Mouse (Mus musculus): Measurements from ENCODE around the gene Unc13b. TPM values are rescaled to one million over a fixed set of nuclear protein-coding genes. Genes with fewer than 3 reads are reported as not detected.
A peak's percentile ranks its signal among the peaks of the same experiment; 100 is the strongest.

Gene Unc13b
- polyA plus RNA-seq, 1 experiment from 2014 or later = 23.0 TPM

DNA sequence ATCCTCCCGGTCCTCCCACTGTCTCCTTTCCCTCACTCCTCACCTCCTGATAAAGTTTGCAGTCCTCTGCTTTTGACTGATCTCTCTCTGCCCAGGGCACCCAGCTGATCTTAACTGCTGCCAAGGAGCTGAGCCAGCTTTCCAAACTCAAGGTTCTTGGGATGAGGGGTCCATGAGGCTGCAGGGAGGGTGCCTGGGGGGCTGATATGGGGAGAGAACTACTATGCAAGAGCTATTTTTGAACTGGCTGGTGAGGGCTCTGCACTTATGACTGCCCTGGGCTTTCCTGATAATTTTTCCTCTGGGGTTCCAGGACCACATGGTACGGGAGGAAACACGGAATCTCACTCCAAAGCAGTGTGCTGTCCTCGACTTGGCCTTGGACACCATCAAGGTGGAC, 199.8 kb downstream of the Unc13b start:
- H3K27ac ChIP-seq (ENCODE audit: low read depth, low read length) = no peak overlapping the region
- H3K36me3 ChIP-seq (ENCODE audit: control insufficient read depth, insufficient read depth, low read length) = no peaks in the 10 kb centered on the region; the same call in 1 of the 2 replicates
- no peaks in the 10 kb centered on the region for H3K27me3 ChIP-seq (ENCODE audit: control insufficient read depth, insufficient read depth, low read length)
- H3K9ac ChIP-seq (ENCODE audit: low read length) = no peak overlapping the region
- 88% methylated on average over 4 of the region's 4 CpGs for WGBS
- 0 out of 2 replicates have a peak, but pooled peaks cover 2% of the 10 kb centered on the region for H3K4me1 ChIP-seq (replicated peaks; ENCODE audit: control insufficient read depth, insufficient read depth, low read length)
- no peak for ATAC-seq (replicated peaks; ENCODE audit: low FRiP score)
- no peak overlapping the region for H3K4me3 ChIP-seq (ENCODE audit: low read depth, low read length)
- no peak for DNase-seq (ENCODE audit: low spot score)
- no peak overlapping the region for H3K4me2 ChIP-seq (ENCODE audit: low read depth, low read length, severe bottlenecking)
- no peaks in the 10 kb centered on the region for H3K9me3 ChIP-seq (ENCODE audit: control insufficient read depth, low read length)

DNA sequence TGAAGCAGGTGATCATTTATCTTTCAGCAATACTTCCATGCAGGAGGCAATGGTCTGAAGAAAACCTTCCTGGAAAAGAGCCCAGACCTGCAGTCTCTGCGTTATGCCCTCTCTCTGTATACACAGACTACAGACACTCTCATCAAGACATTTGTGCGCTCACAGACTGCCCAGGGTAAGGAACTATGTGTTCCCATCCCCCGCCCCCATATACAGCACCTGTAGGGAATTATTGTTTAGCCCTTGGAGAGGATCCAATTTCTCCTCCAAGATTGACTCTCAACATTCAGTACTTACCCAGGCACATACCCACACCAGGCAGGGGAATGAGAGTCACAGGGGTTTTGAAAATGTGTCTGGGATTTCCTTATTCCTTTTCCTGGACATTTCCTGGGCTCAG, 200.7 kb downstream of the Unc13b start:
- Histone ChIP-seq H3K4me3 (ENCODE audit: low read depth, low read length) (no peak overlapping the region), H3K9me3 (ENCODE audit: control insufficient read depth, low read length) (no peaks in the 10 kb centered on the region), H3K4me2 (ENCODE audit: low read depth, low read length, severe bottlenecking) (no peak overlapping the region), H3K4me1 (replicated peaks; ENCODE audit: control insufficient read depth, insufficient read depth, low read length) (0 out of 2 replicates have a peak, but pooled peaks cover 2% of the 10 kb centered on the region), H3K36me3 (ENCODE audit: control insufficient read depth, insufficient read depth, low read length) (no peaks in the 10 kb centered on the region; the same call in 1 of the 2 replicates), H3K27ac (ENCODE audit: low read depth, low read length) (no peak overlapping the region), H3K27me3 (ENCODE audit: control insufficient read depth, insufficient read depth, low read length) (no peaks in the 10 kb centered on the region), H3K9ac (ENCODE audit: low read length) (no peak overlapping the region)
- ATAC-seq (replicated peaks; ENCODE audit: low FRiP score) (no peak), DNase-seq (ENCODE audit: low spot score) (peak; percentile 26)
- 83% methylated on average over 3 of the region's 3 CpGs for WGBS

GRCm38 (mm10) chr4:43260096-43260495, 201.3 kb downstream of the Unc13b start:
- H3K9me3 ChIP-seq (ENCODE audit: control insufficient read depth, low read length) = no peaks in the 10 kb centered on the region
- no peaks in the 10 kb centered on the region; the same call in 1 of the 2 replicates for H3K36me3 ChIP-seq (ENCODE audit: control insufficient read depth, insufficient read depth, low read length)
- DNase-seq (ENCODE audit: low spot score) = no peak
- no peak overlapping the region for H3K4me3 ChIP-seq (ENCODE audit: low read depth, low read length)
- H3K9ac ChIP-seq (ENCODE audit: low read length) = no peak overlapping the region
- H3K4me2 ChIP-seq (ENCODE audit: low read depth, low read length, severe bottlenecking) = no peak overlapping the region
- no peak overlapping the region for H3K27ac ChIP-seq (ENCODE audit: low read depth, low read length)
- WGBS = 78% methylated on average over 5 of the region's 5 CpGs
- ATAC-seq (replicated peaks; ENCODE audit: low FRiP score) = no peak
- H3K4me1 ChIP-seq (replicated peaks; ENCODE audit: control insufficient read depth, insufficient read depth, low read length) = 0 out of 2 replicates have a peak, but pooled peaks cover 2% of the 10 kb centered on the region
- H3K27me3 ChIP-seq (ENCODE audit: control insufficient read depth, insufficient read depth, low read length) = no peaks in the 10 kb centered on the region

DNA sequence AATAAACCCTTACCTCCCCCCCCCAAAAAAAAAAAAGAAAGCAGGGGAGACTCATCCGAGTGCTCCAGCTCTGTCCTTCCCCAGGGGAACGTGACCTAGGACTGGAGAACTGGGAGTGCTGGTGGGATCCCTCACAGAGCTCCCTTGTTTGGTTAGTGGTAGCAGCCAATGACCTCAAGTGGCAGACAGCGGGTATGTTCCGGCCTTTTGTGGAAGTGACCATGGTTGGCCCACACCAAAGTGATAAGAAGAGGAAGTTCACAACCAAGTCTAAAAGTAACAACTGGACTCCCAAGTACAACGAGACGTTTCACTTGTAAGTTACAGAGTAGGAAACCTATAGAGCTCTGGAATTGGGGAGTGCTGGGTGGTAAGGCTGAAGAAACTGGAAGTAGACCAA, 204.1 kb downstream of the Unc13b start:
- peak; percentile 18 for DNase-seq (ENCODE audit: low spot score)

GRCm38 (mm10) chr4:43266146-43266545, 207.4 kb downstream of the Unc13b start:
- 58% methylated on average over 2 of the region's 2 CpGs for whole genome bisulfite sequencing
- Histone ChIP-seq H3K4me1 (replicated peaks; ENCODE audit: control insufficient read depth, insufficient read depth, low read length) (no peaks in the 10 kb centered on the region; the same call in 1 of the 2 replicates), H3K4me2 (ENCODE audit: low read depth, low read length, severe bottlenecking) (no peak overlapping the region), H3K36me3 (ENCODE audit: control insufficient read depth, insufficient read depth, low read length) (no peaks in the 10 kb centered on the region), H3K9ac (ENCODE audit: low read length) (no peak overlapping the region), H3K9me3 (ENCODE audit: control insufficient read depth, low read length) (no peaks in the 10 kb centered on the region), H3K27ac (ENCODE audit: low read depth, low read length) (no peak overlapping the region), H3K27me3 (ENCODE audit: control insufficient read depth, insufficient read depth, low read length) (no peaks in the 10 kb centered on the region), H3K4me3 (ENCODE audit: low read depth, low read length) (no peak overlapping the region)
- DNase-seq (ENCODE audit: low spot score) (no peak), ATAC-seq (replicated peaks; ENCODE audit: low FRiP score) (no peak)

More for the DNA sequence above, 204.1 kb downstream of the Unc13b start:
- Histone ChIP-seq H3K4me2 (ENCODE audit: low read depth, low read length, severe bottlenecking) (no peak overlapping the region), H3K4me1 (replicated peaks; ENCODE audit: control insufficient read depth, insufficient read depth, low read length) (peaks cover 2% of the 10 kb centered on the region; the same call in 1 of the 2 replicates), H3K9me3 (ENCODE audit: control insufficient read depth, low read length) (no peaks in the 10 kb centered on the region), H3K4me3 (ENCODE audit: low read depth, low read length) (no peak overlapping the region), H3K36me3 (ENCODE audit: control insufficient read depth, insufficient read depth, low read length) (no peaks in the 10 kb centered on the region; the same call in 1 of the 2 replicates), H3K27me3 (ENCODE audit: control insufficient read depth, insufficient read depth, low read length) (no peaks in the 10 kb centered on the region), H3K9ac (ENCODE audit: low read length) (no peak overlapping the region), H3K27ac (ENCODE audit: low read depth, low read length) (no peak overlapping the region)
- WGBS = 92% methylated on average over 6 of the region's 6 CpGs
- ATAC-seq (replicated peaks; ENCODE audit: low FRiP score) = no peak

DNA sequence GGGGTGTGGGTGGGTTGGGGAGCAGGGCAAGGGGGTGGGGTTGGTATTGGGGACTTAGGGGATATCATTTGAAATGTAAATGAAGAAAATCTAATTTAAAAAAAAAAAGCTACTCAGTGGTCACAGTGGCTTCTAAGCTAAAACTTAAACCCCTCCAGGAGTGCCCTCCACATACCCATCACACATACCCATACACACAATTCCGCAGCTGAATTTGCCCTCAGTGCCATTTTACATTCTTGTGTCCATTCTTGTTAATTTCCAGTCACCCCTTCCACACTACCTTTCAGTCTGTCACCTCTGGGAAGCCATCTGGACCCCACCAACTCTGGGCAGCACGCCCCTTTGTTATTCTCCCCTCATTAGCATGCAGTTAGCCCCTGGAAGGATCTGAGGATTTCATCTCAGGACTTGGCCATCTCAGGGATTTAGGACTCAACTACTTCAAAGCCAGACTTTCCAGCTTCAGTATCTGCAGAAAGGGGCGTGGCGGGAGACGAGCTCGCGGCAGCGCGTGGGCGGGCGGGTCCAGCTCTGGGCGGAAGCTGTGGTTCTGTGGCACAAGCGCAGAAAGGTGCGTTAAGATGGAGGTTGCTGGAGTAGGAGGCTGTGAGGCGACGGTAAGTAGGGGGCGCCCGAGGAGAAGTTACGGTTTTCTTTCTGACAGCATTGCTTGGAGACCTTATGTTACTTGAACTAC, 208.0 kb downstream of the Unc13b start, which contains the start of gene Atp8b5:
TSS of gene Atp8b5 (plus strand) at position 537 of the 700 bp plus-strand sequence.
- Histone ChIP-seq H3K9me3 (ENCODE audit: control insufficient read depth, low read length) (no peaks in the 10 kb centered on the region), H3K9ac (ENCODE audit: low read length) (peak within 1 kb of the TSS; percentile 64), H3K27me3 (ENCODE audit: control insufficient read depth, insufficient read depth, low read length) (no peaks in the 10 kb centered on the region), H3K27ac (ENCODE audit: low read depth, low read length) (no peak within 1 kb of the TSS), H3K4me1 (replicated peaks; ENCODE audit: control insufficient read depth, insufficient read depth, low read length) (no peaks in the 10 kb centered on the region; the same call in 1 of the 2 replicates), H3K4me2 (ENCODE audit: low read depth, low read length, severe bottlenecking) (peak within 1 kb of the TSS; percentile 67), H3K4me3 (ENCODE audit: low read depth, low read length) (peak within 1 kb of the TSS; percentile 35), H3K36me3 (ENCODE audit: control insufficient read depth, insufficient read depth, low read length) (no peaks in the 10 kb centered on the region)
- 1% methylated on average over 19 of the region's 19 CpGs for WGBS
- peak; percentile 88 for DNase-seq (ENCODE audit: low spot score)
- peak; percentile 88 for ATAC-seq (replicated peaks; ENCODE audit: low FRiP score)

- Histone ChIP-seq H3K27me3 (ENCODE audit: control insufficient read depth, insufficient read depth, low read length) (no peaks in the 10 kb centered on the region), H3K4me1 (replicated peaks; ENCODE audit: control insufficient read depth, insufficient read depth, low read length) (no peaks in the 10 kb centered on the region; the same call in 1 of the 2 replicates), H3K27ac (ENCODE audit: low read depth, low read length) (no peak overlapping the region), H3K9ac (ENCODE audit: low read length) (0 out of 2 replicates have a peak overlapping the region, but pooled peaks have one; percentile 10), H3K4me2 (ENCODE audit: low read depth, low read length, severe bottlenecking) (peak overlapping the region; percentile 67; the same call in 1 of the 2 replicates), H3K9me3 (ENCODE audit: control insufficient read depth, low read length) (no peaks in the 10 kb centered on the region), H3K36me3 (ENCODE audit: control insufficient read depth, insufficient read depth, low read length) (no peaks in the 10 kb centered on the region), H3K4me3 (ENCODE audit: low read depth, low read length) (peak overlapping the region; percentile 35)
- no peak for DNase-seq (ENCODE audit: low spot score)
- 22% methylated on average over 2 of the region's 2 CpGs for WGBS
- no peak for ATAC-seq (replicated peaks; ENCODE audit: low FRiP score)
Measured at GRCm38 (mm10) chr4:43267323-43267658, 208.5 kb downstream of the Unc13b start.

DNA sequence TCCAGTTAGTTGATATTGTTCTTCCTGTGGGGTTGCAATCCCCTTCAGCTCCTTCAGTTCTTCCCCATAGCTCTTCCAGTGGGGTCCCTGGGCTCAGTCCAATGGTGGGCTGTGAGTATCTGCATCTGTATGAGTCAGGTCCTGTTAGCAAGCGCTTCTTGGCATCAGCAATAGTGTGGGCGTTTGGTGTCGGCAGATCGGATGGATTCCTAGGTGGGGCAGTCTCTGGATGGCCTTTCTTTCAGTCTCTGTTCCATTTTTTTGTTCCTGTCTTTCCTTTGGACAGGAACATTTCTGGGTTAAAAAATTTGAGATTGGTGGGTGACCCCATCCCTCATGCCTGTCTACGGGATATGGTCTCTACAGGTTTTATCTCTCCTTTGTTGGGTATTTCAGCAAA, 226.7 kb downstream of the Unc13b start:
- H3K4me2 ChIP-seq (ENCODE audit: low read depth, low read length, severe bottlenecking) = no peak overlapping the region
- ATAC-seq (replicated peaks; ENCODE audit: low FRiP score) (no peak), DNase-seq (ENCODE audit: low spot score) (no peak)
- WGBS = 99% methylated on average over 5 of the region's 5 CpGs
- H3K9ac ChIP-seq (ENCODE audit: low read length) = no peak overlapping the region
- no peaks in the 10 kb centered on the region for H3K27me3 ChIP-seq (ENCODE audit: control insufficient read depth, insufficient read depth, low read length)
- H3K27ac ChIP-seq (ENCODE audit: low read depth, low read length) = no peak overlapping the region
- no peaks in the 10 kb centered on the region for H3K9me3 ChIP-seq (ENCODE audit: control insufficient read depth, low read length)
- H3K36me3 ChIP-seq (ENCODE audit: control insufficient read depth, insufficient read depth, low read length) = no peaks in the 10 kb centered on the region
- no peak overlapping the region for H3K4me3 ChIP-seq (ENCODE audit: low read depth, low read length)
- no peaks in the 10 kb centered on the region for H3K4me1 ChIP-seq (replicated peaks; ENCODE audit: control insufficient read depth, insufficient read depth, low read length)

DNA sequence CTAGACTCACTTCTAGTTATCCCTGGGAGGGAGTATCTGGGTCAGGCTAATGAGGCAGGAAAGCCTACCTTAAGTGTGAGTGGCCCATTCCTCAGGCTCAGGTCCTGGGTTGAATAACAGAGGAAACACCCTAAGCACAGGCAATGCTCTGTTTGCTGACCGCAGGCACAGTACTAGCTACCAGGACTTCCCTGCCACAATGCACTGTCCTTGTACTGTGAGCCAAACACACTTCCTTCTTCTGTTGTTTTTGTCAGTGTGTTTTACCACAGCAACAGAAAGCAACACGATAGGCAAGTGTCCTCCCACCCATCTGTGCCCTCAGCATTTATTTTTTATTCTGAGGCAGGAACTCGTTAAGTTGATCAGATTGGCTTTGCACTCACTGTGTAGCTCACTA, 228.6 kb downstream of the Unc13b start:
- Histone ChIP-seq H3K4me2 (ENCODE audit: low read depth, low read length, severe bottlenecking) (no peak overlapping the region), H3K27me3 (ENCODE audit: control insufficient read depth, insufficient read depth, low read length) (no peaks in the 10 kb centered on the region), H3K36me3 (ENCODE audit: control insufficient read depth, insufficient read depth, low read length) (no peaks in the 10 kb centered on the region), H3K27ac (ENCODE audit: low read depth, low read length) (no peak overlapping the region), H3K9me3 (ENCODE audit: control insufficient read depth, low read length) (no peaks in the 10 kb centered on the region), H3K4me3 (ENCODE audit: low read depth, low read length) (no peak overlapping the region), H3K4me1 (replicated peaks; ENCODE audit: control insufficient read depth, insufficient read depth, low read length) (no peaks in the 10 kb centered on the region), H3K9ac (ENCODE audit: low read length) (no peak overlapping the region)
- 67% methylated on average over 3 of the region's 3 CpGs for WGBS
- no peak for DNase-seq (ENCODE audit: low spot score)
- ATAC-seq (replicated peaks; ENCODE audit: low FRiP score) = no peak
